Mouse (Mus musculus) C2C12 (cell line): Measurements from ENCODE around the gene Mrpl34.

Experiments
- CEBPB ChIP-seq: IDR thresholded peaks from one replicate; pipeline ENCODE4 v1.6.1; 2011; ENCODE audit warnings: low read depth, mild to moderate bottlenecking, control low read depth, moderate library complexity
- CTCF ChIP-seq: IDR thresholded peaks from one replicate; pipeline ENCODE4 v1.5.1; 2011; ENCODE audit not compliant: control insufficient read depth, insufficient read depth, insufficient read length
- MAX ChIP-seq: IDR thresholded peaks from one replicate; pipeline ENCODE4 v1.6.1; 2011; ENCODE audit warnings: mild to moderate bottlenecking, control low read depth
- MYOG ChIP-seq: IDR thresholded peaks from one replicate; pipeline ENCODE4 v1.6.1; 2011; ENCODE audit not compliant: control insufficient read depth, insufficient read length; ENCODE audit errors: extremely low read depth
- USF1 ChIP-seq: IDR thresholded peaks from one replicate; pipeline ENCODE4 v1.6.1; 2011; ENCODE audit warnings: low read depth, mild to moderate bottlenecking, control low read depth, moderate library complexity

DNA sequence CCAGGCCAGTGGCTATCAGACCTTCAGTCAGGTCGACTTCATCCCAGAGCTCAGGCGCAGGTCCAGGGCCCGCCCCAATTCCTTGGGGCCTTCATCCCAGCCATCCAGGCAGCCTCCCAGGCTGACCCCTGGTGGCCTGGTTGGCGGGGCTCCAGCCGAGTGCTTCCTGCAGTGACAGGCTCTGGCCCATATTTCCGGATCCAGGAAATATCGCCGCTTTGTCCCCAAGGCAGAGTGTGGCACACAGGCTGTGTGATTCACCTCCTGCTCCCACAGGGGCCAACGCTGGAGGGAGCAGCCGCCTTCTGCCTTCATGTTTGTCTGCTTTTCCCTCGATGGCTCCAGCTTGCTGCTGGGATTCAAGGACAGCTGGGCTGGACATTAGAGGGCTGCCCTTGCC, 31.7 kb downstream of the Mrpl34 start:
- TF ChIP-seq CTCF (no peak), USF1 (no peak), MAX (no peak), MYOG (no peak), CEBPB (no peak)
